Mouse (Mus musculus) right cerebral cortex, postnatal 36 days (tissue): ENCODE measurements around the gene Wnt6.
"Not testable (repeated sequence)": the region's sequence is repeated elsewhere in the genome, so short reads cannot be mapped to it uniquely, and the experiment has no call there.

ENCODE experiments used
- DNase-seq, 2 experiments: peaks; one replicate each; pipeline ENCODE4 v3.0.0; 2022; ENCODE audit warnings: low spot score in 2 of 2, mixed read lengths in 1 of 2

Wnt6 gene

DNA sequence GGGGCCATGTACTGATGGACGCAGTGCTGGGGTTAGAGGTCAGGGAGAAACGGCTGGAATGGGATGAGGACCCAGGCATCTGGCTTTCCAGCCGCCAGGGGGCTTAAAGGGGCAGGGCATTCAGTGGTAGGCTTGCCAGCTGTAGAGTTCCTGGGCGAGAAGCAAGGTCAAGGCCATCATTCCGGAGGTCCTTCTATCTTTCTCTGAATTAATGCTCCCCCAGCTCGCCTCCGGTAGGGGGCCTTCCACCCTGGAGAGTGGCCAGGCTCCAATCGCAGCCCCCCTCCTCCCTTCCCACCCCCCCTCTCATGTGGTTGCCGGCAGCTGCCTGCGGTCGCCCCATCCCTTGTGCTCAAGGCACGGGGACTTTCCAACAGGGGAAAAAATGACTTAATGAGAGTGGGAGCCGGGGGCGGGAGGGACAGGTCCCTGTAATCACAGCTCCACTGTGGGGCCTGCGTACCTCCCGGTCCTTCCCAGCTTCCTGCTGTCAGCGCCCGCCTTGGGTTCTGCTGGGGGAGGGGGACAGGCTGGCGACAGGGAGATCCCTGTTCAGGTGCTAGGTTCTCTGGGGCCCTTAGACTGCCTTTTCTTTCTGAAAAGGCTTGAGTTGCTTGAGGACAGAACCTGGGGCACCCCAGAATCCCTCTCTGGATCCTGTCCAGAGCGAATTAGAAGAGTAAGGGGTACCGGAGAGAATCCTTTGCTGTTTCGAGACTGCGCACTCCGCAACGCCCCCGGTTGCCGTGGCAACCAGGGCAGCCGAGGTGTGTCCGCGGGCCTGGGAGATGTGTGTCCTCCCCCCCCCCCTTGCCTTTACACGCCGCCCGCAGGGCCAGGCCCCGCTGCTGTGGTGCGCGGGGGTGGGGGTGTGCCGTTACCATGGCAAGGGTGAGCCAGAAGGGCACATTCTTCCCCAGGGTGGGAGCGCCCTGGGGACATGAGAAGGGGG, 34.9 kb downstream of the Wnt6 start:
- DNase-seq: peak in 1 of 2 experiments; percentile 64

DNA sequence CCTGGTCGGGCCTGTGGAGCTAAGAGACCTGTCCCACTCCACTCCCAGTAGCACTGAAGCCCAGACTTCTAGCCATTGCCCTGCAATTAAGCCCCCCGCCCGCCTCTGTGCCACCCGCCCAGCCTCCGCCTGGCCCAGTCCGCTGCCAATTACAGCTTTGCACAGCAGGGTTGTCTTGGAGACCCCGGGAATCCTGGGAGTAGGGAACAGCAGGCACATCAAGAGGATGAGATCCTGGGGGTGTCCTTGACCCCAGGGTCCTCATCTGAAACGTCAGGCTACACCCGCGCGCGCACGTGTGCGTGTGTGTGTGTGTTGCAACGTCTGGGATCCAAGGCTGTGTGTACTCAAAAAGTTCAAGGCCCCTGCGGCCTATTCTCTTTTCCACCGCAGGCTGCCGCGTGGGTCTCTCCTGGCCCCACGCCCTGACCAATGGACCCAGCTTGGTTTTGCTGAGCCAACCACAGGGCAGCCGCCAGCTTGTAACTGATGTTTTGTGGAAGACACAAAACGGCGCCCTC, 35.9 kb downstream of the Wnt6 start:
- DNase-seq: no peak

DNA sequence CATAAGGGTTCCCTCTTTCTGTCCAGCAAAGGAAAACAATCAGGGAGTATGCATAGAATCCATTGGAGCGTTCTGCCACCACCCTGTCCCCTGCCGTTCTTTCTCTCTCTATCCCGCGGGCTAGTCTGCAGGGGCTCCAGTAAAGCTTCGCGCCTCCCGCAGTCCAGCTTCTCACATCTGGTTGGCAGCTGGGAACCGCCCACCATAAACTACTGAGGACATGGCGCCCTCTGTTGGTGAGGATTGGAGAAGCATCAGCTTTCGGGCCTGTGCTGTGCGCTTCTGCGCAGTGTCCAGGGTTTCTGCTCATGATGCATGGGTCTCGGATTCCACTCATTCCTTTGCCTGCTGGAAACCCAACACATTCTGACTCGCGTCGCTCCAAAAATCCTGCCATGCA, 36.4 kb downstream of the Wnt6 start:
- DNase-seq: peak; percentile 81 to 89

DNA sequence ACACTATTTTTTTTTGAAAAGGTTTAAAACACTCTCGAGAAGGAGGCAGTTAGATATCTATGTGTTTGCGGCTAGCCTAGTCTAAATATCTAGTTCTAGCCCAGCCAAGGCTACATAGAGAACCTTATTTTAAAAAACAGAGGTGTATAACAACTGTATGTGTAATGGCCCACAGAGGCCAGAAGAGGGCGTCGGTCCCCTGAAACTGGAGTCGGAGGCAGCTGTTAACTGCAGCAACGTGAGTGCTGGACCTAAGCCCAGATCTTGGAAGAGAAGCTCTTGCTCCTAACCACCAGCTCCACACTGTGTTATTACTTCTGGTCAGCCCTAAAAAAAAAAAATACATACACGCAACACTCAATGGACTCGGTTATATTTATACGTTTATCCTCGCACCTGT, 37.3 kb downstream of the Wnt6 start:
- no peak for DNase-seq

DNA sequence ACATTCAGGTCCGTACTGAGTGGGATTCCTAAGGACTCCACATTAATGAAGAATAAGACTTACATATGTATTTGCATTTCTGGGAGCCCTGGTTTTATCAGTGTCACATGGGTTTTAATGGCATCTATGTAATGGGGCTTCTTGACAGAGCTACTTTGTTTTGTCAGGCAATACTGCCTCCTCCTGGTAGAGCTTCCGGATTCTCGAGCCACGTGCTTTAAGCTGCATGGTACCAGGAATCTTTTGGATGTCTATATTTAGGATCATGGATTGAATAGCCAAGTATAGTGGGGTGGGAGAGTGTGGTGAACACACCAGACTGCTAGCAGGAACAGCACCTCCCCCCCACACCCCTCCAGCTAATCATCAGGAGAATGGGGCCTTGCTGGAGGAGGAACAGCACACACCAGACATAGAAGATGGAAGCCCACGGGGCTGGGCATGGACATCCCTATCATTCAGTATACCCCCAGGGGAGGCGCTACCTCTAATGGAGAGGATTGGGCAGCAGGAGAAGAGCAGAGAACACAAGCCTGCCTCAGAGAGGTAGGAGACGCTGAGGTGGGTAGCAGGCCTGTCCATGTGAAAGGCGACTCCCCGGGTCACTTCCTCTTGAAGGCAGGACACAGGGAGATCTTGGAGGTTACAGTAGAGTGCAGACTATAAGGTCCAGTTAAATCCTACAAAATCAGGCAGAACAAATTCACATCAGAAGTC, 43.4 kb downstream of the Wnt6 start:
- no peak for DNase-seq

DNA sequence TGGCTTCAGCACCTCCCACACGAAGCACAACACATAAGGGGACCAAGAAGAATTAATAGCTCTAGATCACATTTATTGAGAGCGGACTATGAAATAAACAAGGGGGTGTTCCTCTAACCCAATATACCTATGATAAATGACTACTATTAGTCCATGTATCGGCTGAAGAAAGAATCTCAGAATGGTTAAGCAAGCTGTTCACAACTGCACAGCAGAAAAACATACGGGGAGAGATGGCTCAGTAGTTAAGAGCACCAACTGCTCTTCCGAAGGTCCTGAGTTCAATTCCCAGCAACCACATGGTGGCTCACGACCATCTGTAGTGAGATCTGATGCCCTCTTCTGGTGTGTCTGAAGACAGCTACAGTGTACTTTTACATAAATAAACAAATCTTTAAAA, 44.3 kb downstream of the Wnt6 start:
- not testable (repeated sequence) for DNase-seq

DNA sequence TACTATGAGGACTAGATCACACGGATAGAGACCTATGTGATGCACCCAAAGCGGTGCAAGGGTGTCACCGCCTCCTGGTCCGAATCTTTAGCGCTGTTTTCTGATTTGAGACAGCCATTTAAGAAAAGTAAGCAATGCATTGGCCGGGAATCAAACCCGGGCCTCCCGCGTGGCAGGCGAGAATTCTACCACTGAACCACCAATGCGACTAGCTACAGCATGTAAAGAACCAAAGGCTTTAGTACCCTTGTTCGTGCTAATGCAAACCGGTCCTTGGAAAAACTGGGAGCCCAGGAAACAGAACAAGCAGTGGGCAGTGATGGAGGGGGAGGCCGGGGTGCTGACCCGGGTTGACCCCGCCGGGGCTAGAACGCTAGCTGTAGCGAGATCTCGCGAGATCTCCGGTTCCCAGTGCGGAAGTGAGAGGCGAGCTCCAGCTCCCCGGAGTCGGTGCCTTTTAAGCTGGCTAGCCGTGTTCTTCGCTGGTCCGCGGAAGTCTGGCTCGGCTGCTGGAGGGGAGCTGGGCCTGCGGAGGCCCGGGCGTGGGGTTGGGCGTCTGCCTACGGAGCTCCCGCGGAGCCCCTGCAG, 45.0 kb downstream of the Wnt6 start:
- DNase-seq: peak; percentile 85 to 88

DNA sequence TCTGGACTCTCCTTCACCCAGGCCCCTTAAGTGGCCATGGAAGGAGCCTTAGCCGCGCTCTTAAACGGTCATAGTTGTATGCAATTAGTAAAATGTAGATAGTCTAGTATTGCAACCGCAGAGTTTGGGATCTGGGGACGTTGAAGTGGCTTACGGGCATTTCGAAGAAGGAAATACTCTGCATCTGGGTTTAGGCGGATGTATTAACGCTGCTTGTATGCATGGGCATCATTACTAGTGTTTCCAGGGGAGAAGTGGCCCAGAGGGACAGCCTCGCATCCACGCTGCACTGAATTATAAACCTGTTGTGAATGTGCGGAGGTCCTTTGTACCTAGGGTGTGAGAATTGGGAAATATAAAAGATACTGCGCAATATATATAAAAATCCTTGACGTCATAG, 45.5 kb downstream of the Wnt6 start:
- no peak for DNase-seq

DNA sequence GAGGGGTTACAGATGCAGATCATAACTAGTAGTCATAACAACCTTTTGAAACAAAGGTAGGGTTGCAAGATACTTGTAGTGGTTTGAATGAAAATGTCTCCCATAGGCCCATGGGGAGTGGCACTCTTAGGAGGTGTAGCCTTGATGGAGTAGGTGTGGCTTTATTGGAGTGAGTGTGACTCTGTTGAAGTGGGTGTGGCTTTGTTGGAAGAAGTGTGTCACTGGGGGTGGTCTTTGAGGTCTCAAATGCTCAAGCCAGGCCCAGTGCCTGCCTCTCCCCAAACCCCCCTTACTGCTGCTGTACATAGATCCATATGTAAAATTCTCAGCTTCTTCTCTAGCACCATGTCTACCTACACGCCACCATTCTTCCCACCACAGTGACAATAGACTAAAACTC, 46.8 kb downstream of the Wnt6 start:
- DNase-seq: no peak

DNA sequence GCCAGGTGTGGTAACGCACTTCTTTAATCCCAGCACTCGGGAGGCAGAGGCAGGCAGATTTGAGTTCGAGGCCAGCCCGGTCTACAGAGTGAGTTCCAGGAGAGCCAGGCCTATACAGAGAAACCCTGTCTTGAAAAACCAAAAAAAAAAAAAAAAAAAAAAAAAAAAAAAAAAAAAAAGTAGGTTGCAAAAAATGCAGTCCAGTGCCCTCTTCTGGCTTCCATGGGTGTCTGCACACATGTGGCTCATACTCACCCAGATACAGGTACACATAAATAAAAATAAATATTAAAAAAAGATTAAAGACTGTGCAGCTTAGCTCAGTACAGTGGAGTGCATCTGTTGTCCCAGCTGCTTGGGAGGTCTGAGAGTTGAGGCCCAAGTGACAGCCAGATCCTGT, 51.9 kb downstream of the Wnt6 start:
- not testable (repeated sequence) for DNase-seq

DNA sequence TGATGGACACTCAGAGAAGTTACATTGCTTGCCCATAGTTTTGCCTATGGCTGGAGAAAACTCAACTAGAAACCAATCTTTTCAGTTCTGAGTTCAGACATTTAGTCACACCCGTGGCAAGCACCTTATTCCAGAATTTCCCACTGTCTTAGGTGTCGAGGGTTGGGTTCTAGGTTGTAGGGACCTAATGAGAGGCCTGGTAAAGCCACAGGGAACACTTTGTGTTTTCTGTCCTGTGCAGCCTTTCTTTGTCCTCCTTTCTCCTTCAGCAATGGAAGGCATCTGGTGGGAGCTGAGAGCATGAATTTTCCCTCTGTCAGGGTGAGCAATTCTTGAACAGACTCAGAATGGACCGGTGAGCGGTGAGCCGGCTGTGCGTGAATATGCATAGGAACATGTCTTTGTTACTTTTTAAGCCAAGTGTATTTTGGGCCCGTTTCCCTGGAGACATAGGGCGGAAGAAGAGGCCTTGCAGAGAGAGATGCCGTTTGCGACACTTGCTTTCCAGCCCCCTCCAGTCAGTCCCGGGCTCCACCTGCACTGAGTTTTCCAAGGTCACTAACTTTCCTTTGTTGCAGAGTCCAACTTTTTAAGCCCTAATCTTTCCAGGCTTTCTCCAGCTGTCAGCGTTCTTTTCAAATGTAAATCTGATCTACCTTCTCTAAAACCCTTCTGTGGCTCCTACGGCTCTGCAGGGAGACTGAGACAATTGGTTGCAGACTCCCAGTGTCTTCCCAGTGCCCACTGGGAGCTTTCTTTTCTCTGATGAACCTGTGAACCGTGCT, 53.0 kb downstream of the Wnt6 start:
- DNase-seq: peak; percentile 71 to 84

DNA sequence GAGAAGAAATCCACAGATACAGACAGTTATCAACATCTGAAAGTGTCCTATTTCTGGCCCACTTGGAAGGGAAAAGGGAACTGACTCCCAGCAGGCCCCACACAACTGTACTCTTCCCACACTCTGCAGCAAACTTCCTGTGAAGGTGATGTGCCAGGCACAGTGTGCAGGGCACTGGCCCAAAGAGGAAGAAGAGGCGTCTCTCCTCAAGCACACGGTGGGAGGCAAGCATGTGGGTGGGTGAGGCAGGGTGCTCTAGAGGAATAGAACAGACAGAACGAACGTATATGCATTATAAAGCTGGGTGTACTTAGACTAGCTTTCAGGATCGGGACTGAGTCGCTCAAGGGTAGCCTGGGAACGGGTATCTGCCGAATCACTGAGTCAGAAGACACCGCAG, 58.4 kb downstream of the Wnt6 start:
- peak; percentile 56 to 86 for DNase-seq

DNA sequence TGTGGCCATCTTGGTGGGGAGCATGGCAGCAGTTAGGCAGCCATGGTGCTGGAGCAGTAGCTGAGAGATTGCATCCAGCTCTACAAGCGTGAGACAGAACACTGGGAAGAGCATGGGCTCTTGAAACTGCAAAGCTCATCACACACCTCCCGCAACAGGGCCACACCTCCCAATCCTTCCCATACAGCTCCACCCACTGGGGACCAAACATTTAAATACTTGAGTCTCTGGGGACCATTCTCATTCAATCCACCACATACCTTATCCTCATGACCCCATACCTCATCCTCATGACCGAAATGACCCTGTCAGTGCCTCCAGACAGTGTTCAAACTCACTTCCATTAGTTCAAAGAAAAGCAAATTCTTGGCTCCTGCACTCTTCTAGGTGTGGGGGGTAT, 61.6 kb downstream of the Wnt6 start:
- no peak for DNase-seq
